Comparison of ENCODE assay signal across 8 mouse cellular contexts in genomic region chr14:79771802-79772511, GRCm38 (mm10). TPM values are rescaled to one million over a fixed set of nuclear protein-coding genes. Genes with fewer than 3 reads are reported as not detected.
A peak's percentile ranks its signal among the peaks of the same experiment; 100 is the strongest.
DNase-seq lines count a peak whose midpoint lies in the region; ATAC-seq lines count a peak whose summit lies in the region.

No protein-coding gene starts in this region.

- 2% methylated on average over 20 of the region's 20 CpGs for WGBS in kidney, embryonic 14.5 days
- WGBS in embryonic facial prominence, embryonic 12.5 days, result 1% methylated on average over 20 of the region's 20 CpGs
- WGBS in intestine, embryonic 14.5 days, result 4% methylated on average over 20 of the region's 20 CpGs
- 1% methylated on average over 20 of the region's 20 CpGs for WGBS in neural tube, embryonic 11.5 days

- 0 out of 2 replicates have a peak, but pooled peaks cover 6% of the 10 kb centered on the region for H3K9me3 ChIP-seq in kidney, embryonic 14.5 days (ENCODE audit: control insufficient read depth, low read length)
- no peaks in the 10 kb centered on the region for H3K9me3 ChIP-seq in embryonic facial prominence, embryonic 12.5 days
- H3K9me3 ChIP-seq in intestine, embryonic 14.5 days (ENCODE audit: control insufficient read depth, low read length), result no peaks in the 10 kb centered on the region
- H3K9me3 ChIP-seq in neural tube, embryonic 11.5 days (ENCODE audit: control insufficient read depth, low read length), result no peaks in the 10 kb centered on the region

- H3K4me3 ChIP-seq in kidney, embryonic 14.5 days (ENCODE audit: low read length), result peak overlapping the region; percentile 38
- H3K4me3 ChIP-seq in embryonic facial prominence, embryonic 12.5 days, result peak overlapping the region; percentile 34
- H3K4me3 ChIP-seq in intestine, embryonic 14.5 days (ENCODE audit: low read depth, low read length), result peak overlapping the region; percentile 38
- peak overlapping the region; percentile 49 for H3K4me3 ChIP-seq in neural tube, embryonic 11.5 days (ENCODE audit: low read depth, low read length)

- H3K27me3 ChIP-seq in kidney, embryonic 14.5 days (ENCODE audit: control insufficient read depth, insufficient read depth, low read length), result peaks cover 83% of the 10 kb centered on the region
- H3K27me3 ChIP-seq in embryonic facial prominence, embryonic 12.5 days, result peaks cover 83% of the 10 kb centered on the region
- H3K27me3 ChIP-seq in intestine, embryonic 14.5 days (replicated peaks; ENCODE audit: control insufficient read depth, insufficient read depth, low read length), result peaks cover 91% of the 10 kb centered on the region
- peaks cover 59% of the 10 kb centered on the region for H3K27me3 ChIP-seq in neural tube, embryonic 11.5 days (ENCODE audit: control insufficient read depth, insufficient read depth, low read length)

- no peak for DNase-seq in kidney, postnatal 36 days
- peak; percentile 53 for DNase-seq in intestine, embryonic 14.5 days (ENCODE audit: low spot score)
- peak; percentile 59 for DNase-seq in neural tube, embryonic 11.5 days (ENCODE audit: low spot score)
- DNase-seq in Muller cell, postnatal 12 days (ENCODE audit: inconsistent ontology term), result no peak
- DNase-seq in right cerebral cortex, postnatal 14 days, result no peak
- DNase-seq in spleen, adult 18-20 months, result no peak

- no peak for ATAC-seq in kidney, embryonic 14.5 days (ENCODE audit: low FRiP score, low TSS enrichment)
- ATAC-seq in embryonic facial prominence, embryonic 12.5 days (ENCODE audit: insufficient number of reproducible peaks, insufficient read depth, low FRiP score, low TSS enrichment), result no peak
- ATAC-seq in intestine, embryonic 14.5 days (replicated peaks; ENCODE audit: low FRiP score, low TSS enrichment, low read depth), result no peak
- ATAC-seq in neural tube, embryonic 11.5 days (ENCODE audit: insufficient read depth, low FRiP score, low TSS enrichment), result peak; percentile 8; the same call in 1 of the 2 replicates

- no peaks in the 10 kb centered on the region for H3K36me3 ChIP-seq in kidney, embryonic 14.5 days (ENCODE audit: control insufficient read depth, insufficient read depth, low read length)
- no peaks in the 10 kb centered on the region for H3K36me3 ChIP-seq in embryonic facial prominence, embryonic 12.5 days
- no peaks in the 10 kb centered on the region for H3K36me3 ChIP-seq in intestine, embryonic 14.5 days (ENCODE audit: control insufficient read depth, insufficient read depth, low read length)
- H3K36me3 ChIP-seq in neural tube, embryonic 11.5 days (ENCODE audit: control insufficient read depth, insufficient read depth, low read length), result no peaks in the 10 kb centered on the region

- H3K27ac ChIP-seq in kidney, embryonic 14.5 days (ENCODE audit: low read depth, low read length), result no peak overlapping the region
- H3K27ac ChIP-seq in embryonic facial prominence, embryonic 12.5 days, result no peak overlapping the region
- no peak overlapping the region for H3K27ac ChIP-seq in intestine, embryonic 14.5 days (ENCODE audit: low read depth)
- peak overlapping the region; percentile 49; the same call in 1 of the 2 replicates for H3K27ac ChIP-seq in neural tube, embryonic 11.5 days (ENCODE audit: low read depth, low read length)

- 0 out of 2 replicates have a peak overlapping the region, but pooled peaks have one; percentile 19 for H3K9ac ChIP-seq in kidney, embryonic 14.5 days (ENCODE audit: low read depth, low read length)
- H3K9ac ChIP-seq in embryonic facial prominence, embryonic 12.5 days, result no peak overlapping the region
- H3K9ac ChIP-seq in intestine, embryonic 14.5 days (ENCODE audit: low read length), result 0 out of 2 replicates have a peak overlapping the region, but pooled peaks have one; percentile 10
- peak overlapping the region; percentile 49 for H3K9ac ChIP-seq in neural tube, embryonic 11.5 days (ENCODE audit: low read length)

- H3K4me2 ChIP-seq in kidney, embryonic 14.5 days (replicated peaks; ENCODE audit: low read depth, low read length), result peak overlapping the region; percentile 57
- H3K4me2 ChIP-seq in embryonic facial prominence, embryonic 12.5 days (replicated peaks), result peak overlapping the region; percentile 48
- H3K4me2 ChIP-seq in intestine, embryonic 14.5 days (ENCODE audit: low read length), result peak overlapping the region; percentile 78
- H3K4me2 ChIP-seq in neural tube, embryonic 11.5 days (ENCODE audit: low read depth), result peak overlapping the region; percentile 72

- peaks cover 13% of the 10 kb centered on the region; the same call in 1 of the 2 replicates for H3K4me1 ChIP-seq in kidney, embryonic 14.5 days (ENCODE audit: control insufficient read depth, insufficient read depth, low read length)
- H3K4me1 ChIP-seq in embryonic facial prominence, embryonic 12.5 days, result peaks cover 41% of the 10 kb centered on the region
- H3K4me1 ChIP-seq in intestine, embryonic 14.5 days (replicated peaks; ENCODE audit: control insufficient read depth, insufficient read depth, low read length), result peaks cover 8% of the 10 kb centered on the region; the same call in 1 of the 2 replicates
- H3K4me1 ChIP-seq in neural tube, embryonic 11.5 days (ENCODE audit: control insufficient read depth, insufficient read depth, low read length), result peaks cover 30% of the 10 kb centered on the region

RNA-seq across cellular contexts. Expression of gene Pcdh8, which starts 0.8 kb away (rescaled TPM):
- polyA plus RNA-seq in kidney, embryonic 14.5 days (2014; fragmentation: Nextera tagmentation; extraction: Ambion mirVana), result 2.0 and 2.5 TPM in 2 replicates
- 6.6 and 8.4 TPM in 2 replicates for polyA plus RNA-seq in embryonic facial prominence, embryonic 12.5 days (2016; fragmentation: Nextera tagmentation; extraction: Ambion mirVana)
- polyA plus RNA-seq in intestine, embryonic 14.5 days (2014; fragmentation: Nextera tagmentation; extraction: Ambion mirVana), result 0.19 and 0.31 TPM in 2 replicates
- polyA plus RNA-seq in neural tube, embryonic 11.5 days (2014; fragmentation: Nextera tagmentation; extraction: Ambion mirVana), result 18.5 and 19.5 TPM in 2 replicates

Comparison
In these comparisons a context has a peak if more than half of its experiments do, and no peak if none do; other contexts are left out.
1. DNase-seq: peak in intestine, embryonic 14.5 days (single experiment) and neural tube, embryonic 11.5 days (single experiment); none in kidney, postnatal 36 days (0 of 2), Muller cell, postnatal 12 days (single experiment), right cerebral cortex, postnatal 14 days (single experiment) and spleen, adult 18-20 months (0 of 2).
2. Peak in every context shown above with its lines, with median percentiles within 50 percentile points of each other: H3K4me2 ChIP-seq and H3K4me3 ChIP-seq.